ENCODE assay signal across 8 mouse cellular contexts in the genomic region with DNA sequence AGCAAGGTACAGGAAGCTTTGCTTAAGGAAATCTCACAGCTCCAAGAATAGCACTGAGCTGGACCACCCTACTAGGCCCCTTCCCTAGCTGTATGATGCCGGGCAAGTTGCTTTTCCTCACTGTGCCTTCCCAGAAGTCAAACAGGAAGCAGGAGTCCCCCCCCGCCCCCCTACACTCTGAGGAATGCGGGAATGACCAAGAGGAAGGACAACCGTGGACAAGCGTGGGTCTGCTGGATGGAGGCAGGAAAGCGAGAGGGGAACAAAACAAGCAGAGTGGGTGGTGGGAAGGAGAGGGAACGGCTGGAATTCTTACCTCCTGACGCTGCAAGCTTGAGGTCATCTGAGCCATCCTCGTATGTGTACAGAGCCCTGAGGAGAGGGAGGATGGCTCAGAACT. TPM values are rescaled to one million over a fixed set of nuclear protein-coding genes. Genes with fewer than 3 reads are reported as not detected.
DNase-seq lines count a peak whose midpoint lies in the region; ATAC-seq lines count a peak whose summit lies in the region.

No protein-coding gene starts in this region.

- no peak overlapping the region for H3K4me3 ChIP-seq in kidney, embryonic 14.5 days (ENCODE audit: low read length)
- H3K4me3 ChIP-seq in embryonic facial prominence, embryonic 10.5 days, result peak overlapping the region; percentile 99; the same call in 1 of the 2 replicates
- H3K4me3 ChIP-seq in hindbrain, embryonic 11.5 days (ENCODE audit: low read depth, low read length), result peak overlapping the region; percentile 4; the same call in 1 of the 2 replicates
- peak overlapping the region; percentile 77 for H3K4me3 ChIP-seq in midbrain, embryonic 15.5 days

- 0 out of 2 replicates have a peak overlapping the region, but pooled peaks have one; percentile 7 for H3K9ac ChIP-seq in kidney, embryonic 14.5 days (ENCODE audit: low read depth, low read length)
- no peak overlapping the region for H3K9ac ChIP-seq in hindbrain, embryonic 11.5 days (ENCODE audit: low read depth, low read length)
- H3K9ac ChIP-seq in midbrain, embryonic 15.5 days, result peak overlapping the region; percentile 100

- peaks cover 41% of the 10 kb centered on the region for H3K36me3 ChIP-seq in kidney, embryonic 14.5 days (ENCODE audit: control insufficient read depth, insufficient read depth, low read length)
- H3K36me3 ChIP-seq in embryonic facial prominence, embryonic 10.5 days (replicated peaks), result peaks cover 76% of the 10 kb centered on the region
- H3K36me3 ChIP-seq in hindbrain, embryonic 11.5 days (ENCODE audit: control insufficient read depth, insufficient read depth, low read length), result peaks cover 24% of the 10 kb centered on the region
- peaks cover 35% of the 10 kb centered on the region for H3K36me3 ChIP-seq in midbrain, embryonic 15.5 days (replicated peaks)

- no peak for DNase-seq in kidney, adult 18-20 months
- no peak for DNase-seq in embryonic facial prominence, embryonic 10.5 days (ENCODE audit: low spot score)
- no peak for DNase-seq in hindbrain, embryonic 11.5 days (ENCODE audit: low spot score)
- no peak for DNase-seq in cerebellum, adult 11-12 months
- no peak for DNase-seq in adrenal gland, postnatal 36 days
- no peak for DNase-seq in urinary bladder, postnatal 10 days (ENCODE audit: low spot score)

- no peaks in the 10 kb centered on the region for H3K9me3 ChIP-seq in kidney, embryonic 14.5 days (ENCODE audit: control insufficient read depth, low read length)
- H3K9me3 ChIP-seq in embryonic facial prominence, embryonic 10.5 days, result no peaks in the 10 kb centered on the region
- H3K9me3 ChIP-seq in hindbrain, embryonic 11.5 days (ENCODE audit: control insufficient read depth, low read length), result no peaks in the 10 kb centered on the region
- no peaks in the 10 kb centered on the region for H3K9me3 ChIP-seq in midbrain, embryonic 15.5 days

- 37% methylated on average over 9 of the region's 9 CpGs for WGBS in kidney, embryonic 14.5 days
- WGBS in embryonic facial prominence, embryonic 10.5 days, result 55% methylated on average over 9 of the region's 9 CpGs
- WGBS in hindbrain, embryonic 11.5 days, result 56% methylated on average over 9 of the region's 9 CpGs
- 33% methylated on average over 9 of the region's 9 CpGs for WGBS in midbrain, embryonic 15.5 days

- no peaks in the 10 kb centered on the region for H3K27me3 ChIP-seq in kidney, embryonic 14.5 days (ENCODE audit: control insufficient read depth, insufficient read depth, low read length)
- no peaks in the 10 kb centered on the region for H3K27me3 ChIP-seq in embryonic facial prominence, embryonic 10.5 days (replicated peaks; ENCODE audit: low read depth, poor library complexity, severe bottlenecking)
- no peaks in the 10 kb centered on the region for H3K27me3 ChIP-seq in hindbrain, embryonic 11.5 days (ENCODE audit: control insufficient read depth, insufficient read depth, low read length)
- H3K27me3 ChIP-seq in midbrain, embryonic 15.5 days (replicated peaks), result no peaks in the 10 kb centered on the region

- peak overlapping the region; percentile 22 for H3K4me2 ChIP-seq in kidney, embryonic 14.5 days (replicated peaks; ENCODE audit: low read depth, low read length)
- H3K4me2 ChIP-seq in hindbrain, embryonic 11.5 days (replicated peaks; ENCODE audit: low read depth, low read length), result peak overlapping the region; percentile 26
- H3K4me2 ChIP-seq in midbrain, embryonic 15.5 days, result peak overlapping the region; percentile 94

- H3K4me1 ChIP-seq in kidney, embryonic 14.5 days (ENCODE audit: control insufficient read depth, insufficient read depth, low read length), result peaks cover 35% of the 10 kb centered on the region
- H3K4me1 ChIP-seq in embryonic facial prominence, embryonic 10.5 days, result peaks cover 45% of the 10 kb centered on the region
- H3K4me1 ChIP-seq in hindbrain, embryonic 11.5 days (replicated peaks; ENCODE audit: control insufficient read depth, insufficient read depth, low read length), result peaks cover 31% of the 10 kb centered on the region
- H3K4me1 ChIP-seq in midbrain, embryonic 15.5 days, result peaks cover 46% of the 10 kb centered on the region

- H3K27ac ChIP-seq in kidney, embryonic 14.5 days (ENCODE audit: low read depth, low read length), result 0 out of 2 replicates have a peak overlapping the region, but pooled peaks have one; percentile 30
- H3K27ac ChIP-seq in embryonic facial prominence, embryonic 10.5 days (replicated peaks), result no peak overlapping the region
- peak overlapping the region; percentile 99 for H3K27ac ChIP-seq in hindbrain, embryonic 11.5 days (ENCODE audit: low read depth, low read length)
- H3K27ac ChIP-seq in midbrain, embryonic 15.5 days, result peak overlapping the region; percentile 99

- no peak for ATAC-seq in kidney, embryonic 14.5 days (ENCODE audit: low FRiP score, low TSS enrichment)
- ATAC-seq in hindbrain, embryonic 11.5 days (ENCODE audit: low FRiP score), result no peak
- no peak; the same call in 1 of the 2 replicates for ATAC-seq in midbrain, embryonic 15.5 days (replicated peaks)

RNA-seq across cellular contexts. Expression of a gene that starts 4.8 kb away (rescaled TPM):
- 118 and 164 TPM in 2 replicates for polyA plus RNA-seq in kidney, embryonic 14.5 days (2014; fragmentation: Nextera tagmentation; extraction: Ambion mirVana)
- polyA plus RNA-seq in embryonic facial prominence, embryonic 10.5 days (2016; fragmentation: Nextera tagmentation; extraction: Ambion mirVana), result 412 and 419 TPM in 2 replicates
- 277 and 314 TPM in 2 replicates for polyA plus RNA-seq in hindbrain, embryonic 11.5 days (2014; fragmentation: Nextera tagmentation; extraction: Ambion mirVana)
- polyA plus RNA-seq in midbrain, embryonic 15.5 days (2015; fragmentation: Nextera tagmentation; extraction: Ambion mirVana), result 622 and 645 TPM in 2 replicates
- total RNA-seq in adrenal gland, postnatal 36 days (2021), result 10 to 100 TPM; 16.0 to 18.0 TPM

RNA-seq across cellular contexts. Expression of a gene that starts 19.0 kb away (rescaled TPM):
- 0.77 and 3.4 TPM in 2 replicates for polyA plus RNA-seq in kidney, embryonic 14.5 days (2014; fragmentation: Nextera tagmentation; extraction: Ambion mirVana)
- 0.54 TPM in 2 replicates for polyA plus RNA-seq in embryonic facial prominence, embryonic 10.5 days (2016; fragmentation: Nextera tagmentation; extraction: Ambion mirVana)
- polyA plus RNA-seq in hindbrain, embryonic 11.5 days (2014; fragmentation: Nextera tagmentation; extraction: Ambion mirVana), result 2.4 and 2.5 TPM in 2 replicates
- 5.5 and 5.7 TPM in 2 replicates for polyA plus RNA-seq in midbrain, embryonic 15.5 days (2015; fragmentation: Nextera tagmentation; extraction: Ambion mirVana)
- total RNA-seq in adrenal gland, postnatal 36 days (2021), result 1 to 10 TPM; 1.9 to 3.3 TPM

RNA-seq across cellular contexts. Expression of a gene that starts 30.4 kb away (rescaled TPM):
- 136 and 141 TPM in 2 replicates for polyA plus RNA-seq in kidney, embryonic 14.5 days (2014; fragmentation: Nextera tagmentation; extraction: Ambion mirVana)
- 209 and 215 TPM in 2 replicates for polyA plus RNA-seq in embryonic facial prominence, embryonic 10.5 days (2016; fragmentation: Nextera tagmentation; extraction: Ambion mirVana)
- 135 and 152 TPM in 2 replicates for polyA plus RNA-seq in hindbrain, embryonic 11.5 days (2014; fragmentation: Nextera tagmentation; extraction: Ambion mirVana)
- 167 and 171 TPM in 2 replicates for polyA plus RNA-seq in midbrain, embryonic 15.5 days (2015; fragmentation: Nextera tagmentation; extraction: Ambion mirVana)
- total RNA-seq in adrenal gland, postnatal 36 days (2021), result 10 to 100 TPM; 15.2 to 23.9 TPM

RNA-seq across cellular contexts. Expression of a gene that starts 38.2 kb away (rescaled TPM):
- polyA plus RNA-seq in kidney, embryonic 14.5 days (2014; fragmentation: Nextera tagmentation; extraction: Ambion mirVana), result 38.9 and 59.3 TPM in 2 replicates
- 65.2 and 65.6 TPM in 2 replicates for polyA plus RNA-seq in embryonic facial prominence, embryonic 10.5 days (2016; fragmentation: Nextera tagmentation; extraction: Ambion mirVana)
- polyA plus RNA-seq in hindbrain, embryonic 11.5 days (2014; fragmentation: Nextera tagmentation; extraction: Ambion mirVana), result 37.6 and 52.3 TPM in 2 replicates
- 40.8 and 41.4 TPM in 2 replicates for polyA plus RNA-seq in midbrain, embryonic 15.5 days (2015; fragmentation: Nextera tagmentation; extraction: Ambion mirVana)
- total RNA-seq in adrenal gland, postnatal 36 days (2021), result 10 to 100 TPM; 34.5 to 49.4 TPM

RNA-seq across cellular contexts. Expression of a gene that starts 46.0 kb away (rescaled TPM):
- polyA plus RNA-seq in kidney, embryonic 14.5 days (2014; fragmentation: Nextera tagmentation; extraction: Ambion mirVana), result 1.9 and 2.2 TPM in 2 replicates
- polyA plus RNA-seq in embryonic facial prominence, embryonic 10.5 days (2016; fragmentation: Nextera tagmentation; extraction: Ambion mirVana), result 3.6 and 4.2 TPM in 2 replicates
- polyA plus RNA-seq in hindbrain, embryonic 11.5 days (2014; fragmentation: Nextera tagmentation; extraction: Ambion mirVana), result 2.2 and 2.8 TPM in 2 replicates
- 5.6 and 6.4 TPM in 2 replicates for polyA plus RNA-seq in midbrain, embryonic 15.5 days (2015; fragmentation: Nextera tagmentation; extraction: Ambion mirVana)
- total RNA-seq in adrenal gland, postnatal 36 days (2021), result 1 to 10 TPM; 2.3 to 4.6 TPM

Comparison
In these comparisons a context has a peak if more than half of its experiments do, and no peak if none do; other contexts are left out.
1. H3K4me2 ChIP-seq: peak in every context shown above with its lines; median percentile 94 in midbrain, embryonic 15.5 days; 26 in hindbrain, embryonic 11.5 days; 22 in kidney, embryonic 14.5 days.